Mouse (Mus musculus) layer of hippocampus, adult 18-20 months (tissue): ENCODE data around the gene Tnfrsf11a. TPM values are rescaled to one million over a fixed set of nuclear protein-coding genes. Genes with fewer than 3 reads are reported as not detected.
"Not testable (repeated sequence)": the region's sequence is repeated elsewhere in the genome, so short reads cannot be mapped to it uniquely, and the experiment has no call there.

ENCODE experiments used
- DNase-seq, 2 experiments: peaks; one replicate each; pipeline ENCODE4 v3.0.0; 2022; ENCODE audit warnings: low spot score in 2 of 2
- total RNA-seq, 2 experiments: library from RNA; stranded (reverse); gene quantifications; 2 replicates each; pipeline ENCODE4 v1.2.3; 2021

The Tnfrsf11a gene
- total RNA-seq, 2 experiments from 2014 or later, result 1.8 to 2.3 TPM

GRCm38 (mm10) chr1:105784257-105785016, 3.9 kb downstream of the Tnfrsf11a start:
- no peak for DNase-seq

- no peak for DNase-seq
Measured at GRCm38 (mm10) chr1:105785146-105785545, 4.6 kb downstream of the Tnfrsf11a start.

GRCm38 (mm10) chr1:105786731-105787357, 6.3 kb downstream of the Tnfrsf11a start:
- no peak for DNase-seq

GRCm38 (mm10) chr1:105790103-105790502, 9.6 kb downstream of the Tnfrsf11a start:
- no peak for DNase-seq

GRCm38 (mm10) chr1:105794670-105795069, 14.2 kb downstream of the Tnfrsf11a start:
- no peak for DNase-seq

GRCm38 (mm10) chr1:105795705-105796104, 15.2 kb downstream of the Tnfrsf11a start:
- no peak for DNase-seq

- DNase-seq, result no peak
Measured at GRCm38 (mm10) chr1:105800570-105800969, 20.1 kb downstream of the Tnfrsf11a start.

- no peak for DNase-seq
Measured at GRCm38 (mm10) chr1:105801252-105801651, 20.7 kb downstream of the Tnfrsf11a start.

- DNase-seq, result no peak
Measured at GRCm38 (mm10) chr1:105802941-105803340, 22.4 kb downstream of the Tnfrsf11a start.

- DNase-seq, result no peak
Measured at GRCm38 (mm10) chr1:105804285-105804684, 23.8 kb downstream of the Tnfrsf11a start.

- DNase-seq, result no peak
Measured at GRCm38 (mm10) chr1:105805565-105805964, 25.0 kb downstream of the Tnfrsf11a start.

GRCm38 (mm10) chr1:105807028-105807722, 26.7 kb downstream of the Tnfrsf11a start:
- DNase-seq, result no peak

GRCm38 (mm10) chr1:105812027-105812426, 31.5 kb downstream of the Tnfrsf11a start:
- DNase-seq, result not testable (repeated sequence)

- no peak for DNase-seq
Measured at GRCm38 (mm10) chr1:105812960-105813708, 32.6 kb downstream of the Tnfrsf11a start.

GRCm38 (mm10) chr1:105813709-105814061, 33.2 kb downstream of the Tnfrsf11a start:
- no peak for DNase-seq

GRCm38 (mm10) chr1:105814402-105815270, 34.1 kb downstream of the Tnfrsf11a start:
- DNase-seq, result no peak

GRCm38 (mm10) chr1:105815310-105815709, 34.8 kb downstream of the Tnfrsf11a start:
- no peak for DNase-seq

GRCm38 (mm10) chr1:105815736-105816135, 35.2 kb downstream of the Tnfrsf11a start:
- no peak for DNase-seq

GRCm38 (mm10) chr1:105819031-105819430, 38.5 kb downstream of the Tnfrsf11a start:
- DNase-seq, result no peak

- DNase-seq, result no peak
Measured at GRCm38 (mm10) chr1:105819740-105820139, 39.2 kb downstream of the Tnfrsf11a start.
